Mouse (Mus musculus): ENCODE data around the gene Gm9376. TPM values are rescaled to one million over a fixed set of nuclear protein-coding genes. Genes with fewer than 3 reads are reported as not detected.
A peak's percentile ranks its signal among the peaks of the same experiment; 100 is the strongest.

Gene Gm9376
- polyA plus RNA-seq (2015; fragmentation: Nextera tagmentation; extraction: Ambion mirVana) = not detected in 2 replicates

DNA sequence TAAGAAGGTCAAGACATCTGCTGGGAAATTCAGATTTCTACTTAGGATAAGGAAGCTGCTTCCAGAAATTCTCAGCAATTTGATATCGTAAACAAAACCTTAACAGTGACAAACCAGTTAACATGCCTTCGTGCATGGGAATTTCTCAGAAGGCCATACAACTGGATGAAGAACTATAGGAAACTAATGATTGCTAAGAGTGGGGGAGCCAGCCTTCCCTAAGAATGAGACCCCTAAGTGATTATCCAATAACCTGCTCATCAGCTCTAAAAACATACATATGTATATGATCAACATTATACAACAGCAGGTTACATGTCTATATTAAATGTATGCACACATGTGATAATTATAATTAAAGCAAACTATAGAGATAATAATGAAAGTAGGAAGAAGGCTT is at the start of gene Gm9376:
Gm9376 (plus strand) TSS at position 301 of the 400 bp plus-strand sequence.
- H3K27me3 ChIP-seq = no peaks in the 10 kb centered on the region
- no peak within 1 kb of the TSS for H3K9ac ChIP-seq
- H3K4me3 ChIP-seq = no peak within 1 kb of the TSS
- no peak within 1 kb of the TSS for H3K4me2 ChIP-seq
- no peak within 1 kb of the TSS for H3K27ac ChIP-seq
- no peaks in the 10 kb centered on the region for H3K4me1 ChIP-seq (replicated peaks)
- H3K36me3 ChIP-seq = no peaks in the 10 kb centered on the region
- 80% methylated on average over 2 of the region's 2 CpGs for WGBS
- no peaks in the 10 kb centered on the region for H3K9me3 ChIP-seq (replicated peaks)
- ATAC-seq (replicated peaks; ENCODE audit: insufficient number of reproducible peaks, insufficient read depth, low FRiP score, low read depth) = no peak

DNA sequence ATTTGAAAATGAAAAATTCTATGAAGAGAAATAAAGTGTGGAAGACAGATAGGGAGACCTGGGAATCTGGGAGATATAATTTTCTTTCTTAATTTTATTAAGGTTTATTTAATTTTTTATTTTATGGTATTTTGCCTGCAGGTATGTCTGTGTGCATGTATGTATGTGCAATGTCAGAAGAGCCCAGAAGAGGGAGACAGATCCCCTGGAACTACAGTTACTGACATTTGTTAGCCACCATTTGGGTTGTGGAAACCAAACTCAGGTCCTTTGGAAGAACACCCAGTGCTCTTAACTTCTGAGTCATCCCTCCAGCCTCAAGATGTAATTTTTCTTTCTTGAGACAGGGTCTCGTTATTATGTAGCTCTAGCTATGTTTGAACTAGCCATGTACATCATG is 45.9 kb upstream of the Gm9376 start:
- no peak overlapping the region for H3K27ac ChIP-seq
- no peak overlapping the region for H3K9ac ChIP-seq
- H3K27me3 ChIP-seq = peaks cover 47% of the 10 kb centered on the region
- ATAC-seq (replicated peaks; ENCODE audit: insufficient number of reproducible peaks, insufficient read depth, low FRiP score, low read depth) = no peak
- H3K36me3 ChIP-seq = no peaks in the 10 kb centered on the region
- H3K9me3 ChIP-seq (replicated peaks) = no peaks in the 10 kb centered on the region
- H3K4me3 ChIP-seq = no peak overlapping the region
- H3K4me2 ChIP-seq = no peak overlapping the region
- H3K4me1 ChIP-seq (replicated peaks) = peaks cover 5% of the 10 kb centered on the region
- 73% methylated on average over 1 of the region's 1 CpGs for WGBS

DNA sequence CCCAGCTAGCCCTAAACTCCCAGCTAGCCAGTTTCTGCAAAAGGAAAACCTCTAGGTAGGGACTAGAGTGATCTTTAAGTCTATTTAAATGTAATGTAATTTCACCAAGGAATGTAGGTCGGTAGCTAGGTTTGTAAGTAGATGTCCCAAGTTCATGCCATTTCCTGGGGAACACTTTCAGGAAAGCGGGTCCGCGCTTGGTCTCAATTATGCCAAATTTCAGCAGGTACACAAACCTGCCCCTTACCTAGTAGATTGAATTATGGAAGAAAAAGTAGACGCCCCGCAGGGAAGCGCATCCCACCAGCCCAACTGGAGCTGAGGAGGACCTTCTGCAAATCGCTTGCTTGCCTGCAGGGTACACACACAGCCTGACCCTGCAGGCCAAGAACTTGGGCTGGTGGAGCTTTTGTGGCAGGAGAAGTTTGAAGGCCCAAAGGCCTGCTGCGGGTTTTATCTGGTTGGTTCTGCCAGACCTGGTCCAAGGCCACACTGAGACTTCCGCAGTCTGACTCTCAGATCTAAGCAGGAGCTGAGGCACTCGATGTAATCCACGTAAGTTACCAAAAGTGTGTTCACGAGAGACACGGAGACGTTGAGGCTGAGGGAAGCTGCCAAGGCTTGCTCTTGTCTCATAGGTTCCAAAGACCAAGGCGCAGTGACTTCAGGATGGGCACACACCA is 41.6 kb upstream of the Gm9376 start:
- no peak overlapping the region for H3K4me2 ChIP-seq
- peaks cover 81% of the 10 kb centered on the region for H3K27me3 ChIP-seq
- ATAC-seq (replicated peaks; ENCODE audit: insufficient number of reproducible peaks, insufficient read depth, low FRiP score, low read depth) = no peak
- H3K27ac ChIP-seq = no peak overlapping the region
- no peak overlapping the region for H3K4me3 ChIP-seq
- H3K9ac ChIP-seq = no peak overlapping the region
- H3K4me1 ChIP-seq (replicated peaks) = peaks cover 10% of the 10 kb centered on the region
- WGBS = 16% methylated on average over 16 of the region's 16 CpGs
- H3K36me3 ChIP-seq = no peaks in the 10 kb centered on the region
- H3K9me3 ChIP-seq (replicated peaks) = no peaks in the 10 kb centered on the region

DNA sequence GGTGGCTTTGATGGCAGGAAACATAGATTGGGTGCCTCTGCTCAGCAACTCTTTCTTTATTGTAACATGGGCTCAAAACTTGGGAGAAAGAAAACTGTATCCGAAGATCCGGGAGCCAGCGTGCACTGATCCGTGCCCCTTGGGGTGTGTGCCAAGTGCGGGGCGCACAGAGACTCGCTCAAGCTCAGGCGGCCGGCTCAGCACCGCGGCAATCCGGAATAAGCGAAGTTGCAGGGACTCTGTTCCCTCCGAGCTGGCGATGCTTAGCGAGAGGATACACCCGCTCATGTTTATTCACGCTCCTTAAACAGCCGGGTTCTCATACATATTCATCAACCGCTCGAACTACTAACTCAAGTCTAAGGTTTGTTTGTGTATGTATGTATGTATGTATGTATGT is 40.8 kb upstream of the Gm9376 start:
- H3K9ac ChIP-seq = no peak overlapping the region
- H3K4me3 ChIP-seq = peak overlapping the region; percentile 1; the same call in 1 of the 2 replicates
- no peak for ATAC-seq (replicated peaks; ENCODE audit: insufficient number of reproducible peaks, insufficient read depth, low FRiP score, low read depth)
- peaks cover 10% of the 10 kb centered on the region for H3K4me1 ChIP-seq (replicated peaks)
- no peak overlapping the region for H3K27ac ChIP-seq
- peaks cover 86% of the 10 kb centered on the region for H3K27me3 ChIP-seq
- peak overlapping the region; percentile 2 for H3K4me2 ChIP-seq
- no peaks in the 10 kb centered on the region for H3K9me3 ChIP-seq (replicated peaks)
- H3K36me3 ChIP-seq = no peaks in the 10 kb centered on the region
- WGBS = 1% methylated on average over 21 of the region's 21 CpGs

GRCm38 (mm10) chr14:118226471-118227155 is 40.1 kb upstream of the Gm9376 start:
- Histone ChIP-seq H3K4me2 (no peak overlapping the region), H3K4me3 (peak overlapping the region; percentile 1; the same call in 1 of the 2 replicates)

GRCm38 (mm10) chr14:118232381-118232970 is 34.3 kb upstream of the Gm9376 start:
- 4% methylated on average over 8 of the region's 8 CpGs for WGBS
- H3K4me3 ChIP-seq = no peak overlapping the region
- H3K27ac ChIP-seq = no peak overlapping the region
- H3K9ac ChIP-seq = no peak overlapping the region
- no peak overlapping the region for H3K4me2 ChIP-seq
- no peak for ATAC-seq (replicated peaks; ENCODE audit: insufficient number of reproducible peaks, insufficient read depth, low FRiP score, low read depth)
- H3K36me3 ChIP-seq = no peaks in the 10 kb centered on the region
- no peaks in the 10 kb centered on the region for H3K9me3 ChIP-seq (replicated peaks)
- H3K27me3 ChIP-seq = peaks cover 94% of the 10 kb centered on the region
- peaks cover 33% of the 10 kb centered on the region for H3K4me1 ChIP-seq (replicated peaks)

More at GRCm38 (mm10) chr14:118226471-118227155, 40.1 kb upstream of the Gm9376 start:
- H3K4me1 ChIP-seq (replicated peaks) = peaks cover 13% of the 10 kb centered on the region
- no peak overlapping the region for H3K9ac ChIP-seq
- H3K9me3 ChIP-seq (replicated peaks) = no peaks in the 10 kb centered on the region
- no peak overlapping the region for H3K27ac ChIP-seq
- H3K27me3 ChIP-seq = peaks cover 93% of the 10 kb centered on the region
- ATAC-seq (replicated peaks; ENCODE audit: insufficient number of reproducible peaks, insufficient read depth, low FRiP score, low read depth) = no peak
- H3K36me3 ChIP-seq = no peaks in the 10 kb centered on the region
- 4% methylated on average over 21 of the region's 21 CpGs for WGBS

DNA sequence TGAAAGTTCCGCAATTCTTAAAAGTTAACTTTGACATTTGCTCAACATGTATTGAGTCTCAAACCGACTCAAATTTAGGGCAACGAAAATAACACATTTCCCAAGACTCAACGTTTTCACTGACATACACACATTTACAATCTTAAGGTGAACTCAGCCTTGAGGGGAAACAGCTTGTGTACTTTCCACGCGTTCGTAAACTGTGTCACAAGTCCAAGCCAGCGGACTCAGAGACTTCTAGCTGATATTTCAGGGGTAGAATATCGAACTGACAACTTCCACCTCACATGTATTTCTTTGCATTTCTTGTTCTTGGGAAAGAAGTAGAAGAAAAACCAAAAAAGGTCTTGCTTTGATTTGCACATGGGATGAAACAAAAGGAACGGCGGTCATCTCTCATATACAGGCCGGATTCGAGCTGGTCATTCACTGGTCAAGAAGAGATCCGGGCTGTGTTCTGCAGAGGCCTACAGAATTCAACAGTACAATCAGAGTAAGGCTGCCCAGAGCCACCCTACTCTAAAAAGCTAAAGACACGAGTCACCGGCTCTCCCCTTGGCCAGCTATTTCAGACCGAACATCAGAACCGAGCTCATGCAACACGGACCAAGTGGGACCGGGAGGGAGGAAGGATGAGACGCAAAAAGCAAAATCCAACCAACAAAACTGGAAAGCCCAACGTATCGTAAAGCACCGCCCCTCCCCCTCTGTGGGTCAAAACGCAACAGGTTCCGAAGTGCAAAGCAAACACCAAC is 32.8 kb upstream of the Gm9376 start:
- H3K9ac ChIP-seq = no peak overlapping the region
- H3K4me2 ChIP-seq = peak overlapping the region; percentile 91
- peak overlapping the region; percentile 53 for H3K4me3 ChIP-seq
- H3K27ac ChIP-seq = no peak overlapping the region
- no peaks in the 10 kb centered on the region for H3K36me3 ChIP-seq
- no peaks in the 10 kb centered on the region for H3K9me3 ChIP-seq (replicated peaks)
- peaks cover 33% of the 10 kb centered on the region for H3K4me1 ChIP-seq (replicated peaks)
- 5% methylated on average over 26 of the region's 26 CpGs for WGBS
- ATAC-seq (replicated peaks; ENCODE audit: insufficient number of reproducible peaks, insufficient read depth, low FRiP score, low read depth) = no peak
- peaks cover 91% of the 10 kb centered on the region for H3K27me3 ChIP-seq

DNA sequence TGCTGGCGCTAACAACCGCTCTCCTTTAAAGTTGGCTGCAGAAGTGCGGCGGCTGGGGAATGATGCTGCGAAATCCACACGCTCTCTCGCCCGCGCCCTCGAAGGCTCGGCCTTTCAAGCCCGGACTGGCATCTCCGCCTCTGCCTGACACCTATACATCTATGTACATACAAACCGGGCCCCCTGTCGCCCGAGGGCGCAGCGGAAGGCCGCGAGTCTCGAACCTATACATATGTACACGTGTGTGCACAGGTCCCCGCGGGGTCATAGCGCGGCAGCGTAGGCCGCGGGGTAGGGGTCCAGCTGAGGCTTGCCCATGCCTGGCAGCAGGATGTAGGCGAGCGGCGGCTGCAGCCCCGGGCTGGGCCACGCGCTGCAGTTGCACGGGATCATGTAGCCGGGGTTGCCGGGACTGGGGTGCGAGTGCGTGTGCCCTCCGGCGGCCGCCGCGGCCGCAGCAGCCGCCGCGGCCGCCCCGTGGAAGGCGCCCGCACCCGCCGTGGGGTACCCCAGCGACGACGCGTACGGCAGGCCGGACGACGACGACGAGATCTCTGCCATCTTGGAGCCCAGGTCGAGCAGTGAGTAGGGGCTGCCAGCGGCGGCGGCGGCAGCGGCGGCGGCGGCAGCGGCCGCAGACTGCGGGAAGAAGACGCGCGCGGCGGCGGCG is 32.1 kb upstream of the Gm9376 start:
- no peaks in the 10 kb centered on the region for H3K9me3 ChIP-seq (replicated peaks)
- no peaks in the 10 kb centered on the region for H3K36me3 ChIP-seq
- H3K4me3 ChIP-seq = peak overlapping the region; percentile 53
- H3K27me3 ChIP-seq = peaks cover 91% of the 10 kb centered on the region
- peak overlapping the region; percentile 91 for H3K4me2 ChIP-seq
- peaks cover 33% of the 10 kb centered on the region for H3K4me1 ChIP-seq (replicated peaks)
- no peak overlapping the region for H3K9ac ChIP-seq
- under 1% methylated on average over 66 of the region's 84 CpGs for WGBS
- H3K27ac ChIP-seq = no peak overlapping the region
- 0 out of 2 replicates have a peak, but pooled peaks have one; percentile 38 for ATAC-seq (replicated peaks; ENCODE audit: insufficient number of reproducible peaks, insufficient read depth, low FRiP score, low read depth)

DNA sequence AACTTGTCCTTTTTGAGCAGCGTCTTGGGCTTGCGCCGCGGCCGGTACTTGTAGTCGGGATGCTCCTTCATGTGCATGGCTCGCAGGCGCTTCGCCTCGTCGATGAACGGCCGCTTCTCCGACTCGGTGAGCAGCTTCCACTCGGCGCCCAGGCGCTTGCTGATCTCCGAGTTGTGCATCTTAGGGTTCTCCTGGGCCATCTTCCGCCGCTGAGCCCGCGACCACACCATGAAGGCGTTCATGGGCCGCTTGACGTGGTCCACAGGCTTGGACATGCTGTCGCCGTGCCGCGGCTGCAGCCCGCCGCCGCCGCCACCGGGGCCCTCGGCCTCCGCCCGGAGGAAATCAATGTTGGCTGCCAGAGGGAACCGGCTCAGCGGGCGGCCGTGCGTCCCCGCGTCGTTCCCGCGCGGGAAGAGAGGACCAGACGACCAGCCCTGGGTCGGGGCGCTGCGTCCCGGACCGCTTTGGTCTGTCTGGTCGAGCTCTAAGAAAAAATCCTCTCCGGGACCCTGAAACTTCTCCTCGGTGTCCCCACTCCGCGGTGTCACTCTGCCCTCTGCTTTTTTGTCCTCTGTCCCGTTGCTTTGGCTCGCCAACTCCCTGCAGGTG is 31.3 kb upstream of the Gm9376 start:
- Histone ChIP-seq H3K9ac (no peak overlapping the region), H3K4me2 (peak overlapping the region; percentile 91), H3K9me3 (replicated peaks) (no peaks in the 10 kb centered on the region), H3K4me1 (replicated peaks) (peaks cover 33% of the 10 kb centered on the region), H3K36me3 (no peaks in the 10 kb centered on the region), H3K27me3 (peaks cover 91% of the 10 kb centered on the region), H3K4me3 (peak overlapping the region; percentile 53), H3K27ac (no peak overlapping the region)
- ATAC-seq (replicated peaks; ENCODE audit: insufficient number of reproducible peaks, insufficient read depth, low FRiP score, low read depth) = no peak
- WGBS = under 1% methylated on average over 62 of the region's 62 CpGs

Data from heart, embryonic 15.5 days (tissue).